Mouse (Mus musculus): ENCODE data around the gene Iqgap2.

Iqgap2 gene

GRCm38 (mm10) chr13:95884455-95884854 lies 7.3 kb downstream of the Iqgap2 start:
- no peak for DNase-seq (ENCODE audit: low spot score in 2 of 2)

GRCm38 (mm10) chr13:95882001-95882400 lies 9.7 kb downstream of the Iqgap2 start:
- no peak for DNase-seq (ENCODE audit: low spot score in 2 of 2)

- DNase-seq (ENCODE audit: low spot score in 2 of 2), result no peak
Measured at GRCm38 (mm10) chr13:95881427-95881826, 10.3 kb downstream of the Iqgap2 start.

DNA sequence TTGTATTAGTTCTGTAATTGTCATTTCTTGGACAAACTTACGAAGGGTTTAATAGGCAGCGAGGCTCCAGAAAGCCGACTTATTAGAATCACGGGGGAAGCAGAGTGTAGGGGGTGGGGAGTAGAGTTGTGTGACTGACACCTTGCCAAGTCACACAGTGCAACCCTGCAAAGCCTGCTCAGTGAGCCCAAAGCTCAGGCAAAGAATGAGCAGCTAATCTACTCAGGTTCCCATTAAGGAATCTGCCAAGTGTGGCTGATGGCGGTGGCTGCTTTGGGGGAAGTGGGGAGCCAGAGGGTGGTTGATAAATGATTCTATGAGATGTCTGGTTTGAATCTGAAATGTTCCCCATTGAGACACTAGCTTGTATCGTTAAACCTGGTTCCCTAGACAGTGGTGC lies 11.1 kb downstream of the Iqgap2 start:
- no peak for DNase-seq (ENCODE audit: low spot score in 2 of 2)

GRCm38 (mm10) chr13:95871993-95872392 lies 19.7 kb downstream of the Iqgap2 start:
- DNase-seq (ENCODE audit: low spot score in 2 of 2), result no peak

GRCm38 (mm10) chr13:95870626-95871025 lies 21.1 kb downstream of the Iqgap2 start:
- no peak for DNase-seq (ENCODE audit: low spot score in 2 of 2)

DNA sequence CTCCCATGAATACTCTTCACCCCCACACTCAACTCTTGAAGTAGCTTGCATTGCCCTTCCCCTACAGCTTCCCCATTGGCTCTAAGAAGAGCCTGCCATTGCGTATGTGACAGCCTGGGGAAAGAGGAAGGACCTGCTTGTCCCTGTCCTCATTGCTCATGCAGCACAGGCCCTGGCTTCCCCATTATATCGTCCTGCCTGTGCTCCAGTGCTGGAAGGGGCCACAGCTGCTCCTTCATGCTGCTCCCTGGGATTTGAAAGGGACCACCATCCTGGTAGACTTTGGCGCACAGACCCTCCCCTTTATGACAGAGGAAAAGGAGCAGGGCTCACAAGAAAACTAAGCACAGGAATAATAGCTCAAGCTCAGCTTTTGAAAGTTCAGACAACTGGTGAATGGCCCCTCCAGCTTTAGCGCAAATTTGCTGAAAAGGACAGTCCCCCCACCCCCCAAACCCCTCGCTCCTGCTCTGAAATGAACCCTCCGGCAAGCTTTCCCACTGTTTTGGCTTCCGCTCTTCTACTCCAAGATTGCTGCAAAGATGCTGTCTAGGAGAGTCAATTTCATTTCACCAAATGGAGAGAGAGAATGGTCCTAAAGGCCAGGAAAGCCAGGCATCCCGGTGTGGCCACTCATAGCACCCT lies 22.7 kb downstream of the Iqgap2 start:
- DNase-seq (ENCODE audit: low spot score in 2 of 2), result no peak

GRCm38 (mm10) chr13:95862201-95862600 lies 29.5 kb downstream of the Iqgap2 start:
- no peak for DNase-seq (ENCODE audit: low spot score in 2 of 2)

DNA sequence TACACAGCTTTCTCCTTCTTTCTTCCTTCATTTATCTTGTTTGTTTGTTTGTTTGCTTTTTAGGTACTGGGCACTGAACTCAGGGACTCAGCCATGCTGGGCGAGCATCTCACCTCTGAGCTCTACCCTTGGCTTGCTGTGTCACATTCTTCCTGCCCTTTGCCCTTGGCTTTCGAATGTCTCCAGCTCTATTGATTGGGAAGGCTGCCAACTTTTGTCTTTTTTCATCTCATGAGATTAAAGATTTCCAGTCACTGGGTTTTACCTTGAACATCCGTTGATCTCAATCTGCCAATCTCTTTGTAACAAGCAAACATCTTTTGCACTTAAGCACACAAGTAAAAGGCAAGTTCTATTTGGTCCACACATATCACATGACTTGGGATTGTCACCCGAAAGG lies 32.5 kb downstream of the Iqgap2 start:
- no peak for DNase-seq (ENCODE audit: low spot score in 2 of 2)

DNA sequence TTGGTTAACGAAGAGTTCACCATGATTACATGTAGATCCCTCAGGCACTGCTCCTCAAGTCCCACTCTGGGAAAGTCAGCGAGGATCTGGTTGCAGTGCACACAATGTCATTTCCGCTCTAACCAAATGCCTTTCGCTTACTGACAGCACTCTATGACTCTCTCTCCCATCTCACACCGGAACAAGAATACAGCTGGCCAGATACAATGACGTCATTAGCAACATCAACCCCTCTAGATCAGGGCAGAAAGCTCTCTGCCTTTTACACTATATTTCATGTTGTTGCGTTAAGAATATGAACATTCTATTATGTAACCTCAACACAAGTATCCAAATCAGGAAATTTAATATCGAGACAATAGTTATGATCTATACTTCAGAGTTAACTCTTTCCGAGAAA lies 32.9 kb downstream of the Iqgap2 start:
- no peak for DNase-seq (ENCODE audit: low spot score in 2 of 2)

DNA sequence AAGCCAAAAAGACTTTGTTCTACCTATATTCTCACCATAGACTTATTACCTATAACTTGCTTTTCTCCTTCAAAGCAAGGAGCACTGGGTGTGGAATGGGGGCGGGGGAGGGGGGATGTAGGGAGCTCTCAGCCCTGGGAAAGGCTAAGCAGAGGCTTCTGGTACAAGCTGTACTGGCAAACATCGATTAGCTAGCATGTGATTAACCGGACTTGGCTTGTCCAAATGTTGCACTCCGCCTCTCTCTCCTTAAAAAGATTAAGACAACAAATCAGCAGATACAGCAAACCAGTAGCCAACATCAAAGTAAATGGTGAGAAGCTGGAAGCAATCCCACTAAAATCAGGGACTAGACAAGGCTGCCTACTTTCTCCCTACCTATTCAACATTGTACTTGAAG lies 36.2 kb downstream of the Iqgap2 start:
- no peak for DNase-seq (ENCODE audit: low spot score in 2 of 2)

GRCm38 (mm10) chr13:95851611-95852010 lies 40.1 kb downstream of the Iqgap2 start:
- DNase-seq (ENCODE audit: low spot score in 2 of 2), result no peak

DNA sequence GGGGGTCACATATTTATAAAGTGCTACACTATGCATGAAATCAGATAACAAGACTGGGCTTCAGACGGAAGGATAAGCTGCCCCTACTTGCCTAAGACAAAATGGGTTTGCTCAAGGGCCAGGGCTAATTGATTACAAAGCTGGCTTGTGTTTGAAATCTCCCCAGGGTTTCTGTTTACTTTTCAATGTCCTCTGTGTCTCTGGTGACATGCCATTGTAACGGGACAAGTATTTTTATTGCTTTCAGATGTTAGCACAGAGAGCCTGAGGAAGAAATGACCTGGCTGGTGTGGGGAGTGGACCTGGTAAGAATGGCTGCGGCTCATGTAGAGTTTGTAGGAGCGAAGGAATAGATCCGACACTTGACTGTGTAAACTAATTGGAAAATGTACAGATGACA lies 41.3 kb downstream of the Iqgap2 start:
- no peak for DNase-seq (ENCODE audit: low spot score in 2 of 2)

GRCm38 (mm10) chr13:95849501-95850007 lies 42.2 kb downstream of the Iqgap2 start:
- peak; percentile 19 to 38 for DNase-seq (ENCODE audit: low spot score in 2 of 2)

- DNase-seq (ENCODE audit: low spot score in 2 of 2), result no peak
Measured at GRCm38 (mm10) chr13:95846364-95846763, 45.4 kb downstream of the Iqgap2 start.

GRCm38 (mm10) chr13:95844950-95845349 lies 46.8 kb downstream of the Iqgap2 start:
- DNase-seq (ENCODE audit: low spot score in 2 of 2), result no peak

- no peak for DNase-seq (ENCODE audit: low spot score in 2 of 2)
Measured at GRCm38 (mm10) chr13:95843411-95844026, 48.2 kb downstream of the Iqgap2 start.

DNA sequence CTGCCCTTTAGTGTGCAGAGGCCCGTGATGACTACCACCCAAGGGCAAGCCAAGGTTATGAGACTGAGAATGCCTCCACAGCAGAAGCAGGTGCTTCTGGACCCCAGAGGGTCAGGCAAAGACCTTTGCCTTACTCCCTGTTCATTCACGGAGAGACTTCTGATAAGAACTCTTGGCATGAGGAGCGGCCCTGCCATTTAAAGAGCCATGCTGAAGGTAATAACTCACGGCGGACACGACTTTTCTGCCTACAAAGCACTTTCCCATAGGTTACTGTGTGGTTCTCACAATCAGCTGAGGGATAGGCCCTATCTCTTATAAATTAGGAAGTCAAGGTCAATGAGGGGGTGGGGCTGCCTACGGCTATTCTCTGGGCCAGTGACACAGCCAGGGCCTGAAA lies 48.9 kb downstream of the Iqgap2 start:
- no peak for DNase-seq (ENCODE audit: low spot score in 2 of 2)

DNA sequence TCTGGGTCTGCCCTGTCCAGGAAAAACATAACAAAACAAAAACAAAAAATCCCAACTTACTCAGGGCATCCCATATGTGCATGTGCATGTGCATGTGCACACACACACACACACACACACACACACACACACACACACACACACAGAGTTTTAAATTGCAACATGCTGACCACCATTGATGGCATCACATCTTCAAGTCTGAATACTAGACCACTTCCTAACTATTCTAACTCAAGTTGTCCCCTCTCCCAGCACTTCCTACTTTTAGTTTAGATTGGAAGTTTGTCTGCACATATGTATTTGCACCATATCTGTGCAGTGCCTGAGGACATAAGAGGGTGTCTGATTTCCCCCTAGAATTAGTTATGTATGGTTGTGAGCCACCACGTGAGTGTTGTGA lies 49.8 kb downstream of the Iqgap2 start:
- DNase-seq (ENCODE audit: low spot score in 2 of 2), result no peak

DNA sequence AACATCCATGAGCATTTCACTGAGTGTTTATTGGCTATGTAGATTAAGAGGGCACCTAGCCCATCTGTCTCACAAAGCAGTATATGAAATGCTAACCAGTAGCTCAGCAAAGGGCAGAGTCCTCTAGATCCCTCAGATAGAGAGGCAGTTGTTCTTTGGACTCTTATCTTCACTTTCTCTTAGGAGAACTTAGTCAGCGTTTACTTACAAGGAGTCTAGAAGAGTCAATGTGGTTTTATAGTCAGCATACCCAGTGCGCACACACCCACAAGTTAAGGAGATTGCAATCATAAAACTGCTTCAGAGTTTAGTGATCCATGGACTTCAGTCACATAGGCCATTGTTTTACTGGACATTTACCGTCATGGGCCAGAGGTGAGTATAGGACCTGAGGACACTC lies 54.8 kb downstream of the Iqgap2 start:
- no peak for DNase-seq (ENCODE audit: low spot score in 2 of 2)

GRCm38 (mm10) chr13:95833473-95833872 lies 58.2 kb downstream of the Iqgap2 start:
- no peak for DNase-seq (ENCODE audit: low spot score in 2 of 2)

DNA sequence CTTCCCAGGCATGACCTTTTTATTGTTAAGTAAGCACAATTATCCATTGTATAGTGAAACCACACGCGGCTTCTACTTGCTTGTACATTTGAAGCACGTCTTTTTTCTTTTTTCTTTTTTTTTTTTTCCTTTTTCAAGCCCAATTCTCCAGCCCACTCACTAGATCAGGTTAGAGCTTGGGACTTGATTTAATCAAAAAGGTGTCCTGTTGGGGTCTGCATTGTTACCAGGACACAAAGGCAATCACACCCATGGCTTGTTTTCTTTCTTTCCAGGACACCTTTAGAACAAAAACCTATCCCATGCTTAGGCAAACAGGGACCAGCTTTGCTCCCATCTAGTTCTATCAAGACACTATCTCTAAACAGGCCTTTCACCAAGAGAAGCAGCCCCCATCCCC lies 59.0 kb downstream of the Iqgap2 start:
- no peak for DNase-seq (ENCODE audit: low spot score in 2 of 2)

GRCm38 (mm10) chr13:95831760-95832159 lies 60.0 kb downstream of the Iqgap2 start:
- no peak for DNase-seq (ENCODE audit: low spot score in 2 of 2)

Measured in frontal cortex, postnatal 25 days (tissue).